Mouse (Mus musculus) olfactory bulb, adult 2 months (tissue): ENCODE data around the gene Ifrd2. TPM values are rescaled to one million over a fixed set of nuclear protein-coding genes. Genes with fewer than 3 reads are reported as not detected.

Experiments used
- H3K27ac ChIP-seq: fragments of 200-500 bp; 2 replicates; pipeline ENCODE4 v1.5.1; 2012; ENCODE audit warnings: low read depth, low read length; ENCODE audit not compliant: insufficient read depth
- H3K4me1 ChIP-seq: fragments of 200-500 bp; 2 replicates; pipeline ENCODE4 v1.6.1; 2012; ENCODE audit warnings: low read length; ENCODE audit not compliant: control insufficient read depth, insufficient read depth
- H3K4me3 ChIP-seq: fragments of 200-500 bp; 2 replicates; pipeline ENCODE4 v1.5.1; 2012; ENCODE audit warnings: mild to moderate bottlenecking, low read depth, low read length, moderate library complexity; ENCODE audit not compliant: insufficient read depth
- CTCF ChIP-seq: fragments of 200-500 bp; IDR thresholded peaks from 2 replicates; pipeline ENCODE4 v1.5.1; 2012; ENCODE audit warnings: low read depth, mild to moderate bottlenecking, low read length, moderate library complexity; ENCODE audit not compliant: insufficient read depth
- POLR2A ChIP-seq: fragments of 200-500 bp; IDR thresholded peaks from 2 replicates; pipeline ENCODE4 v1.6.1; 2012; ENCODE audit warnings: mild to moderate bottlenecking, low read depth, low read length, moderate library complexity; ENCODE audit not compliant: insufficient read depth
- WGBS: fragments of 180-500 bp; shearing (Covaris S2); methylation state at CpG from one replicate; pipeline ENCODE4 v1.1.7; 2018; 5-methylcytosine and 5-hydroxymethylcytosine counted together
- polyA plus RNA-seq: library from polyadenylated mRNA; stranded (reverse); fragments of >200 nt; gene quantifications from 2 replicates; pipeline ENCODE4 v1.2.4, GENCODE M21; 2012; ENCODE audit warnings: low replicate concordance; ENCODE audit not compliant: missing spikeins, insufficient read depth, insufficient read length

The Ifrd2 gene
- polyA plus RNA-seq, 1 experiment = not detected

DNA sequence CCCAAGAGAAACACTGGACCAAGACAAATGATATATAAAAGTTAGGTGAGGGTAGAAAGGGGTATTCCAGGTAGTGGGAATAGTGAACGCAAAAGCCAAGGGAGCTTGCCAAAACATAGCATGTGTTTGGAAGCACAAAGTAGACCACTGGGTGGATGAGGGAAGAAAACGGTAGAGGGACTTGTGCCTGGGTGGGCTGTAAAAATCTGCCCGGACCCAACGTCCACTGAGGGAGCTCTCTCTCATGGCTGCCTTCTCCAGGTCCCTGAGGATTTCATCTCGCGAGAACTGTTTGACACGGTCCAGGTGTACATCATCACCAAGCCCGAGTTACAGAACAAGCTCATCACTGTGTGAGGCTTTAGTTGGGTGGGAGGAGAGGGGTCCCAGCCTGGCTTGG, 44.7 kb upstream of the Ifrd2 start:
- H3K4me3 ChIP-seq = peak overlapping the region; percentile 68
- H3K27ac ChIP-seq = no peak overlapping the region
- peaks cover 29% of the 10 kb centered on the region for H3K4me1 ChIP-seq
- WGBS = 44% methylated on average over 8 of the region's 8 CpGs
- no peak for TF ChIP-seq POLR2A
- no peak for TF ChIP-seq CTCF

DNA sequence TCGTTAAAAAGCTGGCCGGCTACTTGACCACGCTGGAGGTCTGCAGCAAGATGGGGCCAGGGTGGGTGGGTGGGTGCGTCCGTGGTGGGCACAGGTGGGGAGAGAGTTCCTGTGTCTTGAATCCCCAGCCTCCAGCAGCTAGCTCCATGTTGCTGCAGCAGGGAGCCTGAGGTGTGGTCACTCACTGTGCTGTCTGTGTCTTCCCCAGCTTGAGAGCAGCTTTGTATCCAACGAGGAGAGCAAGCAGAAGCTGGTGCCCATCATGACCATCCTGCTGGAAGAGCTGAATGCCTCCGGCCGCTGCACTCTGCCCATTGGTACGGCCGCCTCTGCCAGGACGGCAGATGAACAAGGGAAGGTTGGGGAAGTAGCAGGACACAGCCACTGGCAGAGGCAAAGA, 44.1 kb upstream of the Ifrd2 start:
- Histone ChIP-seq H3K27ac (no peak overlapping the region), H3K4me3 (no peak overlapping the region), H3K4me1 (peaks cover 31% of the 10 kb centered on the region)
- 89% methylated on average over 11 of the region's 11 CpGs for WGBS
- TF ChIP-seq POLR2A (no peak), CTCF (no peak)

DNA sequence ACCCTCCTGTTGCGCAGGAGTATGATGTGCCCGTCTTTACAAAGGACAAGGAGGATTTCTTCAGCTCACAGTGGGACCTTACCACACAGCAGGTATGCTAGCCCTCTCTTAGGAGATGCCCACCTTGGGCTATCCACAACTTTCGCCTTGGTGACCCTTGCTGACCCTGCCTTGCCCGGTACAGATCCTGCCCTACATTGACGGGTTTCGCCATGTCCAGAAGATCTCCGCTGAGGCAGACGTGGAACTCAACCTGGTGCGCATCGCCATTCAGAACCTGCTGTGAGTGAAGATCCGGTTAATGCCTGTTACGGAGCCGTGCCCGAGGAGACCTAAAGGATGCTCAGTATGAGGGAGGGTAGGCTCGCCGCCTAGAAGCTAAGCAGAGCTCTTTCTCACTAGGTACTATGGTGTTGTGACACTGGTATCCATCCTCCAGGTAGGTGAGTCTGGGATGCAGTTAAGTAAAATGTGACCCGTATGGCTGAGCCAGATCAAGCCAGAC, 43.2 kb upstream of the Ifrd2 start:
- H3K4me1 ChIP-seq = peaks cover 31% of the 10 kb centered on the region
- H3K4me3 ChIP-seq = no peak overlapping the region
- TF ChIP-seq POLR2A = no peak
- no peak for TF ChIP-seq CTCF
- no peak overlapping the region for H3K27ac ChIP-seq
- WGBS = 95% methylated on average over 17 of the region's 17 CpGs

DNA sequence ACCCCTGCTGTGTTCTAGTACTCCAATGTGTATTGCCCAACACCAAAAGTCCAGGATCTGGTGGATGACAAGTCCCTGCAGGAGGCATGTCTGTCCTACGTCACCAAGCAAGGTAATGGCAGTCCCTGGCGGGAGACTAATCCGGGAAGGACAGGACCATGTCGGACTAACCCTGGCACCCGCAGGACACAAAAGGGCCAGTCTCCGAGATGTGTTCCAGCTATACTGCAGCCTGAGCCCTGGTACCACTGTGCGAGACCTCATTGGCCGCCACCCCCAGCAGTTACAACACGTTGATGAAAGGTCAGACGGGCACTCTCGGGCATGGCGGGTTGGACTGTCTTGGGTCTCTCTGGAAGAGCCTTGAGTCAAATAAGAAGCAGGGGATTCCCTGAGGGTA, 42.7 kb upstream of the Ifrd2 start:
- no peak overlapping the region for H3K27ac ChIP-seq
- WGBS = 96% methylated on average over 12 of the region's 12 CpGs
- TF ChIP-seq POLR2A (no peak), CTCF (no peak)
- H3K4me3 ChIP-seq = no peak overlapping the region
- peaks cover 31% of the 10 kb centered on the region for H3K4me1 ChIP-seq

DNA sequence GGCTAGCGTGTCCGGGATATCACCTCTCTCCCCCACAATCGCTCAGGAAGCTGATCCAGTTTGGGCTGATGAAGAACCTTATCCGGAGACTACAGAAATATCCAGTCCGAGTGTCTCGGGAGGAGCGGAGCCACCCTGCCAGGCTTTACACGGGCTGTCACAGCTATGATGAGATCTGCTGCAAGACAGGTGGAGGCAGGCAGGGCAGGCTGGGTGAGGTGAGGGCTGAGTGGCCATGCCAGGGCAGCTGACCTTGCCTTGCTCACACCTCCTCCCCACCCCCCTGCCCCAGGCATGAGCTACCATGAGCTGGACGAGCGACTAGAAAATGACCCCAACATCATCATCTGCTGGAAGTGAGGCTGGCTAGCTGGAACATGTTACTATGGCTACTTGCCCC, 42.2 kb upstream of the Ifrd2 start:
- 86% methylated on average over 10 of the region's 10 CpGs for WGBS
- no peak overlapping the region for H3K27ac ChIP-seq
- no peak for TF ChIP-seq CTCF
- TF ChIP-seq POLR2A = no peak

DNA sequence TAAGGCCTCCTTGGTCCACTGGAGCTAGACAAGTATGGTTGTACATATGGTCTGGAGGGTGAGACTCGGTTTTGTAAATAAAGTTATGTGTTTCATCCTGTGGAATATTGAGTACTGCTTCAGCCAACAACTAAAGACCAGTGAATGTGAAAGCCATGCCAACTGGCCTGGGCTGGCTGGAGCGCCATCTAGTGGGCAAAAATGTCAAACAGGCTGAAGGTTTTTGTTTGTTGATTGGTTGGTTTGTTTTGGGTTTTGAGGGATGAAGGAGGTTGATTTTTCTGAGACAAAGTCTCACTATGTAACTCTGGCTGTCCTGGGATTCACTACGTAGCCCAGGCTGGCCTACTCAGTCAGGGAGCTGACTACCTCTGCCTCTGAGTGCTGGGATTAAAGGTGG, 41.8 kb upstream of the Ifrd2 start:
- 14% methylated on average over 3 of the region's 3 CpGs for WGBS
- Histone ChIP-seq H3K4me1 (peaks cover 31% of the 10 kb centered on the region), H3K27ac (no peak overlapping the region), H3K4me3 (no peak overlapping the region)
- no peak for TF ChIP-seq POLR2A
- TF ChIP-seq CTCF = peak; percentile 41; the same call in 1 of the 2 replicates

More for the DNA sequence above, 42.2 kb upstream of the Ifrd2 start:
- no peak overlapping the region for H3K4me3 ChIP-seq
- H3K4me1 ChIP-seq = peaks cover 31% of the 10 kb centered on the region

DNA sequence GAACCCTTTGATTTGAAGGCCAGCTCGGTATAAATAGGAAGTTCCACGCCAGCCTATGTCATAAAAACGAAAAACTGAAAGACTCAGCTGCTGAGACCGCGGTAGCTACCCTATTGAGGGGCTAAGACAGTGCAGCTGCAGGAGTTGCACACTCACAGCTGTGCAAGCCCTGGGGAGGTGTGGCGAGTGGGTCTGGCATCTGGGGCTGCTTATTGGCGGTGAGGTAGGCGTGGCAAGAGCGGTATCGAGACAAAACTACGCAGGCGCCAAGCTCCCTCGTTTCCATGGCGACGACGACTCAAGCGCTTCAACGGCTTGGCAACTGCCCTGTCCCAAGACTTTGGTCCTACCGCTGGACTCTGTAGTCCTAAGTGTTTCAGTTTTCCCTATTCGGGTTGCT, 40.4 kb upstream of the Ifrd2 start, which contains the start of gene Zmynd10:
Zmynd10 (plus strand) TSS at position 273 of the 400 bp plus-strand sequence.
- peak within 1 kb of the TSS; percentile 53 for H3K27ac ChIP-seq
- TF ChIP-seq POLR2A = 0 out of 2 replicates have a peak, but pooled peaks have one; percentile 17
- no peak for TF ChIP-seq CTCF
- 2% methylated on average over 20 of the region's 20 CpGs for WGBS
- peaks cover 36% of the 10 kb centered on the region for H3K4me1 ChIP-seq
- peak within 1 kb of the TSS; percentile 3 for H3K4me3 ChIP-seq

DNA sequence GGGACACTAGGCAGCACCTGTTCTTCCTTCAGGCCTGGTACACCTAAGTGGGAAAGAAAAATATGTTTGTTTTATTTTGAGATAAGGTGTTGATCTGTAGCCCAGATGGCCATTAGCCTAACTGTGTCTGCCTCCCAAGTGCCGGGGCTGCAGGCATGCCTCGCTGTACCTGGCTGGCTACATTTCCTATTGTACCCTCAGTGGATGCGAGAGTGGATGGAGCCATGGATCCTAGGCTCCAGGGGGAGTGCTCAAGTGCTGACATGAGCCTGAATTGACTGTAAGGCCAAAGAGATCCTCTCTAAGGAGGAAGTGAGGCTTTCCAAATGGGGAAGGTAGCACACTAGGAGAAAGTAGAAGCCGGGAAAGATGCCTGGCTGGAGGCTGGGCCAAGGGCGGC, 39.5 kb upstream of the Ifrd2 start:
- peaks cover 33% of the 10 kb centered on the region for H3K4me1 ChIP-seq
- no peak overlapping the region for H3K4me3 ChIP-seq
- no peak overlapping the region for H3K27ac ChIP-seq
- WGBS = 86% methylated on average over 5 of the region's 5 CpGs
- TF ChIP-seq POLR2A (no peak), CTCF (no peak)

DNA sequence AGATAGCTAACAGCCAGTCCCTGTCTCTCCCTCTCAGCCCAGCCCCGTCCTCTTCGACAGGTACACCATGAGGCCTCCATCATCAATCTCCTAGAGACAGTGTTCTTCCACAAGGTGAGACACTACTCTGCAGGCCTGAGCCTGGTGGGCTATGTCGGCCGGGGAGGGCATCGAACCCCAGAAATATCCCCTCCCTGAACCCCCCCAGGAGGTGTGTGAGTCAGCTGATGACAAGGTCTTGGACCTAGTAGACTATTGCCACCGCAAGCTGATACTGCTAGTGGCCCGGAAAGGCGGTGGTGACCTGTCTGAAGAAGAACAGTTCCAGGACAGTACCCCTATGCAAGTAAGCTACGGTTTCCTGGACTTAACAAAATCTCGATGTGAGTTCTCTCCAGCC, 38.6 kb upstream of the Ifrd2 start:
- H3K4me1 ChIP-seq = peaks cover 36% of the 10 kb centered on the region
- TF ChIP-seq POLR2A (no peak), CTCF (no peak)
- no peak overlapping the region for H3K4me3 ChIP-seq
- 96% methylated on average over 10 of the region's 10 CpGs for WGBS
- H3K27ac ChIP-seq = no peak overlapping the region
